Mouse (Mus musculus) MEL (cell line): ENCODE data around the gene Igsf9b. TPM values are rescaled to one million over a fixed set of nuclear protein-coding genes. Genes with fewer than 3 reads are reported as not detected.

Experiments
- DNase-seq: peaks from one replicate; pipeline ENCODE4 v3.0.0; 2011; ENCODE audit warnings: low read depth, low spot score
- H3K27ac ChIP-seq: 2 replicates; pipeline ENCODE4 v1.5.1; 2012; ENCODE audit warnings: low read depth, mild to moderate bottlenecking, control low read depth, low read length, moderate library complexity; ENCODE audit not compliant: control insufficient read depth
- H3K27me3 ChIP-seq, 2 experiments: fragments of 150-350 bp in 1 of 2; sonication (generic) in 1 of 2; 2 replicates each; pipeline ENCODE4 v1.6.1; 2012; ENCODE audit warnings: low read length in 2 of 2, mild to moderate bottlenecking in 2 of 2, improper control_type of control experiment in 1 of 2, moderate library complexity in 1 of 2; ENCODE audit not compliant: insufficient read depth in 2 of 2, control insufficient read depth in 1 of 2
- H3K36me3 ChIP-seq, 2 experiments: 2 replicates each; pipeline ENCODE4 v1.6.1; 2012 to 2014; ENCODE audit warnings: low read length in 2 of 2, improper control_type of control experiment in 1 of 2, inconsistent platforms in 1 of 2, mild to moderate bottlenecking in 1 of 2; ENCODE audit not compliant: insufficient read depth in 2 of 2, control insufficient read depth in 1 of 2
- H3K4me1 ChIP-seq, 2 experiments: fragments of 150-350 bp in 1 of 2; sonication (generic) in 1 of 2; 2 replicates each; pipeline ENCODE4 v1.6.1; 2012; ENCODE audit warnings: low read length in 2 of 2, improper control_type of control experiment in 1 of 2, mild to moderate bottlenecking in 1 of 2; ENCODE audit not compliant: insufficient read depth in 2 of 2, control insufficient read depth in 1 of 2
- H3K4me3 ChIP-seq, 2 experiments: fragments of 150-350 bp in 1 of 2; sonication (generic) in 1 of 2; 2 replicates each; pipeline ENCODE4 v1.5.1; 2012; ENCODE audit warnings: low read depth in 2 of 2, low read length in 2 of 2, mild to moderate bottlenecking in 2 of 2, moderate library complexity in 2 of 2, control low read depth in 1 of 2, improper control_type of control experiment in 1 of 2; ENCODE audit not compliant: control insufficient read depth in 1 of 2, insufficient read depth in 1 of 2
- H3K79me2 ChIP-seq: 2 replicates; pipeline ENCODE4 v1.6.1; 2012; ENCODE audit warnings: mild to moderate bottlenecking, low read length, moderate library complexity; ENCODE audit not compliant: control insufficient read depth, poor library complexity, insufficient read depth
- H3K9ac ChIP-seq: 2 replicates; pipeline ENCODE4 v1.6.1; 2012; ENCODE audit warnings: low read depth, mild to moderate bottlenecking, control low read depth, low read length, moderate library complexity; ENCODE audit not compliant: control insufficient read depth, poor library complexity, severe bottlenecking
- H3K9me3 ChIP-seq: fragments of 150-350 bp; sonication (generic); replicated peaks from 2 replicates; pipeline ENCODE4 v1.6.1; 2012; ENCODE audit warnings: mild to moderate bottlenecking, low read length, improper control_type of control experiment, moderate library complexity; ENCODE audit not compliant: insufficient read depth
- ETS1 ChIP-seq: IDR thresholded peaks from 2 replicates; pipeline ENCODE4 v1.6.1; 2012; ENCODE audit warnings: low read depth, mild to moderate bottlenecking, inconsistent platforms, low read length, improper control_type of control experiment, moderate library complexity
- GATA1 ChIP-seq: IDR thresholded peaks from 2 replicates; pipeline ENCODE4 v1.6.1; 2011; ENCODE audit warnings: low read depth, low read length, improper control_type of control experiment
- MEF2A ChIP-seq: IDR thresholded peaks from 2 replicates; pipeline ENCODE4 v1.6.1; 2014; ENCODE audit warnings: low read depth, mild to moderate bottlenecking, inconsistent platforms, low read length, improper control_type of control experiment; ENCODE audit not compliant: poor library complexity, insufficient replicate concordance, severe bottlenecking; ENCODE audit errors: extremely low read depth
- MYB ChIP-seq: IDR thresholded peaks from 2 replicates; pipeline ENCODE4 v1.6.1; 2011; ENCODE audit warnings: mild to moderate bottlenecking, low read depth, low read length, improper control_type of control experiment
- NELFE ChIP-seq: IDR thresholded peaks from 2 replicates; pipeline ENCODE4 v1.6.1; 2011; ENCODE audit warnings: low read depth, low read length, improper control_type of control experiment
- RAD21 ChIP-seq: IDR thresholded peaks from 2 replicates; pipeline ENCODE4 v1.6.1; 2011; ENCODE audit warnings: mild to moderate bottlenecking, low read depth, low read length, improper control_type of control experiment
- RCOR1 ChIP-seq: IDR thresholded peaks from 2 replicates; pipeline ENCODE4 v1.6.1; 2012; ENCODE audit warnings: low read depth, mild to moderate bottlenecking, inconsistent platforms, low read length, improper control_type of control experiment
- SIN3A ChIP-seq: IDR thresholded peaks from 2 replicates; pipeline ENCODE4 v1.6.1; 2012; ENCODE audit warnings: low read length, improper control_type of control experiment, inconsistent platforms
- SMC3 ChIP-seq: IDR thresholded peaks from 2 replicates; pipeline ENCODE4 v1.6.1; 2011; ENCODE audit warnings: low read depth, low read length, improper control_type of control experiment
- ZNF384 ChIP-seq: IDR thresholded peaks from 2 replicates; pipeline ENCODE4 v1.6.1; 2012; ENCODE audit warnings: low read depth, mild to moderate bottlenecking, inconsistent platforms, low read length, improper control_type of control experiment
- polyA plus RNA-seq, 2 experiments: library from polyadenylated mRNA; stranded (reverse) in 1 of 2; unstranded in 1 of 2; fragments of >175 nt in 1 of 2; fragments of >200 nt in 1 of 2; gene quantifications; 2 replicates each; pipeline versions ENCODE4 v1.2.1 to v1.2.4; 2012; ENCODE audit warnings: low replicate concordance in 2 of 2, low read depth in 1 of 2; ENCODE audit not compliant: insufficient read length in 2 of 2, insufficient read depth in 1 of 2, missing spikeins in 1 of 2
- total RNA-seq: library from RNA; depleted of rRNA; stranded (reverse); fragments of 300-350 nt; gene quantifications from 2 replicates; pipeline ENCODE4 v1.2.3, GENCODE M21; 2012

Gene Igsf9b
- total and polyA plus RNA-seq, 3 experiments = not detected

- H3K4me1 ChIP-seq = no peaks in the 10 kb centered on the region
- no peak overlapping the region for H3K9ac ChIP-seq
- H3K27ac ChIP-seq = no peak overlapping the region
- H3K79me2 ChIP-seq = no peaks in the 10 kb centered on the region
- no peaks in the 10 kb centered on the region for H3K9me3 ChIP-seq
- no peak for DNase-seq
- H3K36me3 ChIP-seq = no peaks in the 10 kb centered on the region
- H3K27me3 ChIP-seq = no peaks in the 10 kb centered on the region
- TF ChIP-seq SIN3A (no peak), NELFE (no peak), ZNF384 (no peak)
- no peak overlapping the region for H3K4me3 ChIP-seq
Measured at GRCm38 (mm10) chr9:27304485-27305102, 5.6 kb downstream of the Igsf9b start.

- DNase-seq = no peak
- Histone ChIP-seq H3K9ac (no peak overlapping the region), H3K4me3 (no peak overlapping the region), H3K4me1 (no peaks in the 10 kb centered on the region), H3K79me2 (no peaks in the 10 kb centered on the region), H3K27ac (no peak overlapping the region), H3K36me3 (no peaks in the 10 kb centered on the region), H3K27me3 (no peaks in the 10 kb centered on the region), H3K9me3 (no peaks in the 10 kb centered on the region)
- no peak for TF ChIP-seq SMC3
Measured at GRCm38 (mm10) chr9:27305502-27305901, 6.5 kb downstream of the Igsf9b start.

GRCm38 (mm10) chr9:27306642-27307041 lies 7.6 kb downstream of the Igsf9b start:
- Histone ChIP-seq H3K4me1 (no peaks in the 10 kb centered on the region), H3K27me3 (no peaks in the 10 kb centered on the region), H3K27ac (no peak overlapping the region), H3K4me3 (no peak overlapping the region), H3K9ac (no peak overlapping the region), H3K79me2 (no peaks in the 10 kb centered on the region), H3K36me3 (no peaks in the 10 kb centered on the region), H3K9me3 (no peaks in the 10 kb centered on the region)
- DNase-seq = no peak
- no peak for TF ChIP-seq RCOR1
- no peak for TF ChIP-seq MYB
- no peak for TF ChIP-seq ETS1
- TF ChIP-seq NELFE = no peak
- TF ChIP-seq RAD21 = no peak
- TF ChIP-seq GATA1 = no peak
- TF ChIP-seq ZNF384 = no peak
- TF ChIP-seq MEF2A = no peak
